ENCODE assay signal across 15 mouse cellular contexts in genomic region chr5:100607090-100607762, GRCm38 (mm10). TPM values are rescaled to one million over a fixed set of nuclear protein-coding genes. Genes with fewer than 3 reads are reported as not detected.
A peak's percentile ranks its signal among the peaks of the same experiment; 100 is the strongest.
DNase-seq lines count a peak whose midpoint lies in the region; ATAC-seq and TF ChIP-seq lines count a peak whose summit lies in the region.
"Had no signal": no experiment of that assay in that cellular context is flagged by ENCODE, and none has a peak within 500 bp of the region (broad histone marks: within the 10 kb centered on the region; RNA-seq: fewer than 3 reads in every experiment).

No protein-coding gene starts in this region.

- TF ChIP-seq RAD21 in CH12.LX (IDR thresholded peaks at IDR 0.05; ENCODE audit: low read depth, low read length), result no peak

- H3K27me3 ChIP-seq in CH12.LX (replicated peaks), result no peaks in the 10 kb centered on the region
- no peaks in the 10 kb centered on the region for H3K27me3 ChIP-seq in intestine, embryonic 15.5 days (replicated peaks)
- H3K27me3 ChIP-seq in hindbrain, embryonic 13.5 days, result no peaks in the 10 kb centered on the region
- H3K27me3 ChIP-seq: forebrain, embryonic 12.5 days; hindbrain, embryonic 15.5 days; limb, embryonic 15.5 days had no signal

- TF ChIP-seq POLR2A in CH12.LX (IDR thresholded peaks at IDR 0.05; ENCODE audit: low read depth, low read length), result no peak

- peak; percentile 73 for ATAC-seq in intestine, embryonic 15.5 days
- ATAC-seq in hindbrain, embryonic 13.5 days (ENCODE audit: low FRiP score), result no peak

- TF ChIP-seq EP300 in CH12.LX (IDR thresholded peaks at IDR 0.05; ENCODE audit: low read length), result no peak

- H3K4me2 ChIP-seq in CH12.LX (ENCODE audit: insufficient read depth, low read depth, poor library complexity, severe bottlenecking), result no peak overlapping the region
- no peak overlapping the region for H3K4me2 ChIP-seq in intestine, embryonic 15.5 days (replicated peaks)
- no peak overlapping the region for H3K4me2 ChIP-seq in hindbrain, embryonic 13.5 days
- H3K4me2 ChIP-seq: forebrain, embryonic 12.5 days; hindbrain, embryonic 15.5 days; limb, embryonic 15.5 days had no signal

- dilution Hi-C loops in CH12.LX (cut with MboI; ENCODE audit: extremely low pct_ligation_motif_present, extremely low pct_unique_long_range_greater_than_20kb, low sequenced_read_pairs), result no loop called here

- H3K36me3 ChIP-seq in CH12.LX (replicated peaks in 1 of 2; ENCODE audit: control insufficient read depth in 1 of 2, insufficient read depth in 1 of 2, low read length in 1 of 2), result no peaks in the 10 kb centered on the region
- H3K36me3 ChIP-seq in intestine, embryonic 15.5 days, result no peaks in the 10 kb centered on the region
- H3K36me3 ChIP-seq in hindbrain, embryonic 13.5 days, result no peaks in the 10 kb centered on the region
- H3K36me3 ChIP-seq: forebrain, embryonic 12.5 days; hindbrain, embryonic 15.5 days; limb, embryonic 15.5 days had no signal

- no peak overlapping the region for H3K9ac ChIP-seq in CH12.LX (ENCODE audit: insufficient read depth, low read depth)
- H3K9ac ChIP-seq in intestine, embryonic 15.5 days, result no peak overlapping the region
- no peak overlapping the region for H3K9ac ChIP-seq in hindbrain, embryonic 13.5 days
- H3K9ac ChIP-seq: forebrain, embryonic 12.5 days; hindbrain, embryonic 15.5 days; limb, embryonic 15.5 days had no signal

- no peak overlapping the region for H3K27ac ChIP-seq in CH12.LX (ENCODE audit: insufficient read depth, low read depth)
- H3K27ac ChIP-seq in intestine, embryonic 15.5 days, result peak overlapping the region; percentile 68
- H3K27ac ChIP-seq in hindbrain, embryonic 13.5 days, result no peak overlapping the region
- H3K27ac ChIP-seq: forebrain, embryonic 12.5 days; hindbrain, embryonic 15.5 days had no signal

- no peak overlapping the region for H3K4me3 ChIP-seq in CH12.LX (replicated peaks in 1 of 3; ENCODE audit: low read depth in 2 of 3, low read length in 2 of 3, poor library complexity in 1 of 3)
- no peak overlapping the region for H3K4me3 ChIP-seq in intestine, embryonic 15.5 days (replicated peaks)
- no peak overlapping the region for H3K4me3 ChIP-seq in hindbrain, embryonic 13.5 days
- H3K4me3 ChIP-seq: forebrain, embryonic 12.5 days; hindbrain, embryonic 15.5 days; limb, embryonic 15.5 days had no signal

- peak; percentile 9 for DNase-seq in gastrocnemius, adult 18-20 months (ENCODE audit: low spot score)
- DNase-seq in gastrocnemius, adult 8-10 months (ENCODE audit: low spot score in 2 of 2), result no peak
- peak; percentile 47 for DNase-seq in kidney, postnatal 10 days
- no peak for DNase-seq in kidney, adult 8-10 months
- DNase-seq in CH12.LX (ENCODE audit: extremely low read depth), result no peak
- DNase-seq in thymus, postnatal 36 days, result no peak
- DNase-seq: cerebellum, adult 8-10 months; spleen, adult 18-20 months had no signal

- TF ChIP-seq CTCF in CH12.LX (conservative IDR thresholded peaks at IDR 0.05 in 1 of 2, IDR thresholded peaks at IDR 0.05 in 1 of 2; ENCODE audit: low read depth in 2 of 2, low read length in 2 of 2), result no peak

- WGBS in intestine, embryonic 15.5 days, result 44% methylated on average over 4 of the region's 4 CpGs
- WGBS in hindbrain, embryonic 13.5 days, result 68% methylated on average over 4 of the region's 4 CpGs

- peaks cover 5 to 19% of the 10 kb centered on the region in 2 experiments; a peak in 2 of 4 replicates for H3K4me1 ChIP-seq in CH12.LX (ENCODE audit: control insufficient read depth in 1 of 2, insufficient read depth in 2 of 2)
- peaks cover 18% of the 10 kb centered on the region; the same call in 1 of the 2 replicates for H3K4me1 ChIP-seq in intestine, embryonic 15.5 days (replicated peaks)
- no peaks in the 10 kb centered on the region for H3K4me1 ChIP-seq in hindbrain, embryonic 13.5 days (replicated peaks)
- H3K4me1 ChIP-seq: forebrain, embryonic 12.5 days; hindbrain, embryonic 15.5 days had no signal

- no peaks in the 10 kb centered on the region for H3K9me3 ChIP-seq in CH12.LX (replicated peaks; ENCODE audit: low read length)
- no peaks in the 10 kb centered on the region for H3K9me3 ChIP-seq in intestine, embryonic 15.5 days
- no peaks in the 10 kb centered on the region for H3K9me3 ChIP-seq in hindbrain, embryonic 13.5 days
- H3K9me3 ChIP-seq: forebrain, embryonic 12.5 days; hindbrain, embryonic 15.5 days; limb, embryonic 15.5 days had no signal

- H3K79me2 ChIP-seq in CH12.LX (replicated peaks; ENCODE audit: control insufficient read depth, extremely low read depth, insufficient read depth, poor library complexity, severe bottlenecking), result no peaks in the 10 kb centered on the region

- in situ Hi-C loops in CH12.LX (cut with MboI; ENCODE audit: low pct_ligation_motif_present, low pct_unique_long_range_greater_than_20kb, low sequenced_read_pairs), result no loop called here

TF ChIP-seq in CH12.LX, 34 proteins besides CTCF, POLR2A, EP300 and RAD21:
- TF ChIP-seq MAZ (IDR thresholded peaks at IDR 0.05; ENCODE audit: low read depth, low read length), result no peak
- TF ChIP-seq MYC (IDR thresholded peaks at IDR 0.05; ENCODE audit: low read depth, low read length), result 0 out of 2 replicates have a peak, but pooled peaks have one; percentile 18

RNA-seq across cellular contexts. Expression of gene Plac8, which starts 35.2 kb away (rescaled TPM):
- under 1 TPM in 1 of 2 experiments, not detected in 1; 0.80 TPM for total RNA-seq in gastrocnemius, adult 18-20 months (2021)
- under 1 TPM in 3 of 4 experiments, not detected in 1; 0.36 to 0.46 (median 0.40) TPM for total RNA-seq in gastrocnemius, adult 8-10 months (2022)
- 64.3 and 99.9 TPM in 2 replicates for total RNA-seq in CH12.LX (2012; rRNA removed)
- total RNA-seq in CH12.LX (2014; rRNA removed), result 235 and 258 TPM in 2 replicates
- 151 and 161 TPM in 2 replicates for polyA plus RNA-seq in CH12.LX (2012; ENCODE audit: insufficient read length, low read depth)
- polyA plus RNA-seq in intestine, embryonic 15.5 days (2015; fragmentation: Nextera tagmentation; extraction: Ambion mirVana), result 349 and 408 TPM in 2 replicates
- 0.93 and 1.0 TPM in 2 replicates for polyA plus RNA-seq in hindbrain, embryonic 13.5 days (2015; fragmentation: Nextera tagmentation; extraction: Ambion mirVana)
- total RNA-seq: gastrocnemius, postnatal 36 days; layer of hippocampus, postnatal 14 days had no signal

Comparison
In these comparisons a context has a peak if more than half of its experiments do, and no peak if none do; other contexts are left out.
1. DNase-seq: peak in gastrocnemius, adult 18-20 months (single experiment) and kidney, postnatal 10 days (single experiment); none in gastrocnemius, adult 8-10 months (0 of 2), kidney, adult 8-10 months (0 of 2), CH12.LX (single experiment) and thymus, postnatal 36 days (0 of 2).
2. RNA of gene Plac8, which starts 35.2 kb away (total RNA-seq): 64.3 to 258 TPM in CH12.LX; 0.80 TPM in gastrocnemius, adult 18-20 months and 0.36 to 0.46 TPM in gastrocnemius, adult 8-10 months; every median in the first group is over 10 times any median in the second.